Mouse (Mus musculus): ENCODE measurements around the gene Nell1.

DNA sequence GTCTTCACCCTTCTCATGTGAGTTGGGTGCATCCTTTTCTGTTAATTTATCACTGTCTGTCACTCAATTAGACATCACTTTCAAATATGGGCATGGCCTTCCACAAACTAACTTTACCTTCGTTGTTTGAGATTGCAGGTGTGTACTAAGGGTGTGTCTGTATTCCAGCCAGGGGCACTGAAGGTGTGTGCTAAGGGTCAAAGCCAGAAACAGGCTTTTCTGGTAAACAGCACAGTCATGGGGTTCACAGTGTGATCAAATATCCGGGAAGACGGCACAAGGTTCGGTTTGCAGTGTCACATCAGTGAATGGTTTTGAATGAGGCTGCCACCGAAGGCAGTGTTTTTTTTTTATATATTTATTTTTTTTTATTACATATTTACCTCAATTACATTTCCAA lies 455.1 kb downstream of the Nell1 start:
- TF ChIP-seq CTCF (IDR thresholded peaks at IDR 0.05; ENCODE audit: control insufficient read depth, insufficient read depth, insufficient replicate concordance, low read depth, low read length), result no peak
- TF ChIP-seq POLR2A (IDR thresholded peaks at IDR 0.05; ENCODE audit: control insufficient read depth, low read depth, low read length), result no peak

Measured in testis, adult 2 months (tissue).